Mouse (Mus musculus) activated CD4-positive, CD25-positive, alpha-beta regulatory T cell, adult 4 months (primary cell): ENCODE results near the gene Acta2. TPM values are rescaled to one million over a fixed set of nuclear protein-coding genes. Genes with fewer than 3 reads are reported as not detected.

ENCODE experiments used
- polyA plus RNA-seq, 2 experiments: library from polyadenylated mRNA; unstranded; fragments of 100-300 nt; shearing (Covaris generic); gene quantifications; one replicate each; pipeline ENCODE4 v1.2.1; 2017

Gene Acta2
- polyA plus RNA-seq, 2 experiments from 2014 or later = 0.32 TPM; not detected in 1

Other genes starting within 250 kb of the Acta2 start
- not detected for gene Lipk, start 247.3 kb downstream of the Acta2 start, polyA plus RNA-seq
- not detected for gene Lipn, start 188.2 kb downstream of the Acta2 start, polyA plus RNA-seq
- not detected for gene Lipm, start 154.7 kb downstream of the Acta2 start, polyA plus RNA-seq
- gene Ankrd22, start 89.5 kb downstream of the Acta2 start, polyA plus RNA-seq = not detected
- gene Stambpl1, start 63.4 kb downstream of the Acta2 start, polyA plus RNA-seq = 10 to 100 TPM; 85.1 to 89.6 TPM
- 100 to 1,000 TPM; 110 to 143 TPM for gene Fas, start 35.1 kb upstream of the Acta2 start, polyA plus RNA-seq
- gene Ch25h, start 219.6 kb upstream of the Acta2 start, polyA plus RNA-seq = not detected